Mouse (Mus musculus) kidney, adult 2 months (tissue): ENCODE results near the gene Epb41l3.

Source experiments
- CTCF ChIP-seq: fragments of 200-500 bp; conservative IDR thresholded peaks from 2 replicates; pipeline ENCODE4 v1.5.1; 2011; ENCODE audit warnings: low read depth, mild to moderate bottlenecking, control low read depth, low read length, moderate library complexity, mixed read lengths; ENCODE audit not compliant: insufficient read depth, insufficient read length
- POLR2A ChIP-seq: fragments of 200-500 bp; IDR thresholded peaks from one replicate; pipeline ENCODE4 v1.6.1; 2011; ENCODE audit warnings: low read depth, low read length, control low read depth

- TF ChIP-seq POLR2A (no peak), CTCF (no peak)
Observed at GRCm38 (mm10) chr17:69303579-69304274, 228.2 kb downstream of the Epb41l3 start.
